Mouse (Mus musculus): ENCODE results near the gene Gm21560. TPM values are rescaled to one million over a fixed set of nuclear protein-coding genes. Genes with fewer than 3 reads are reported as not detected.

Gm21560 gene
- not detected for polyA plus RNA-seq (2015; fragmentation: Illumina TruSeq; extraction: RNeasy Lipid Tissue Mini Kit (QIAGEN cat#74804); ENCODE audit: insufficient read depth, low replicate concordance)

DNA sequence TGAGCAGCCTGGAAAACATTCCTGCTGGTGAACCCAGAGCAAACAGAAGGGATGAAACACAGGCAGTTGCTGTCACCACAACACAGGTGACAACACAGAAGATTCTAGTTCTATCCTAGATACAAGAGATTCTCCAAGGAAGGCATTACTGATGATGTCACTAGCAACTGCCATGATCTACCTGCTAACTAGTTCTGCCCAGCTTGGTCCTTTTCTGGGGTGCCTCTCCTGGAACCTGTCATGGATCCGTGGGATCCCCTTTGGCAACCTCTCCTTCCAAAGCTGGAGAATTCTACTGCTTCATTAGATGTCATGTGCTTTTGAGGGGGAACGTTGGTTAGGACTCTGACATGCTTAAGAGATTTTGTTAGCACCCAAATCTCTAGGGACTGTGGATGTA lies at the start of gene Gm21560:
Gm21560 (minus strand) TSS at position 101 of the 400 bp plus-strand sequence.

Other genes starting within 250 kb of the Gm21560 start
- not detected for gene Gm3453, start 240.2 kb downstream of the Gm21560 start, polyA plus RNA-seq (2015; fragmentation: Illumina TruSeq; extraction: RNeasy Lipid Tissue Mini Kit (QIAGEN cat#74804); ENCODE audit: insufficient read depth, low replicate concordance)
- not detected for gene Gm6337, start 161.0 kb downstream of the Gm21560 start, polyA plus RNA-seq (2015; fragmentation: Illumina TruSeq; extraction: RNeasy Lipid Tissue Mini Kit (QIAGEN cat#74804); ENCODE audit: insufficient read depth, low replicate concordance)
- 0.72 TPM for gene Gm8206, start 125.3 kb downstream of the Gm21560 start, polyA plus RNA-seq (2015; fragmentation: Illumina TruSeq; extraction: RNeasy Lipid Tissue Mini Kit (QIAGEN cat#74804); ENCODE audit: insufficient read depth, low replicate concordance)
- gene Gm3468, start 110.6 kb downstream of the Gm21560 start, polyA plus RNA-seq (2015; fragmentation: Illumina TruSeq; extraction: RNeasy Lipid Tissue Mini Kit (QIAGEN cat#74804); ENCODE audit: insufficient read depth, low replicate concordance): 1.8 TPM
- gene Gm3476, start 93.5 kb downstream of the Gm21560 start, polyA plus RNA-seq (2015; fragmentation: Illumina TruSeq; extraction: RNeasy Lipid Tissue Mini Kit (QIAGEN cat#74804); ENCODE audit: insufficient read depth, low replicate concordance): not detected
- gene Gm3411, start 68.0 kb upstream of the Gm21560 start, polyA plus RNA-seq (2015; fragmentation: Illumina TruSeq; extraction: RNeasy Lipid Tissue Mini Kit (QIAGEN cat#74804); ENCODE audit: insufficient read depth, low replicate concordance): 0.22 TPM
- gene Gm21103, start 85.6 kb upstream of the Gm21560 start, polyA plus RNA-seq (2015; fragmentation: Illumina TruSeq; extraction: RNeasy Lipid Tissue Mini Kit (QIAGEN cat#74804); ENCODE audit: insufficient read depth, low replicate concordance): not detected
- gene Gm3618, start 124.4 kb upstream of the Gm21560 start, polyA plus RNA-seq (2015; fragmentation: Illumina TruSeq; extraction: RNeasy Lipid Tissue Mini Kit (QIAGEN cat#74804); ENCODE audit: insufficient read depth, low replicate concordance): not detected
- not detected for gene Gm16440, start 171.0 kb upstream of the Gm21560 start, polyA plus RNA-seq (2015; fragmentation: Illumina TruSeq; extraction: RNeasy Lipid Tissue Mini Kit (QIAGEN cat#74804); ENCODE audit: insufficient read depth, low replicate concordance)
- gene Gm3591, start 193.2 kb upstream of the Gm21560 start, polyA plus RNA-seq (2015; fragmentation: Illumina TruSeq; extraction: RNeasy Lipid Tissue Mini Kit (QIAGEN cat#74804); ENCODE audit: insufficient read depth, low replicate concordance): 0.28 TPM
- not detected for gene Gm3594, start 225.3 kb upstream of the Gm21560 start, polyA plus RNA-seq (2015; fragmentation: Illumina TruSeq; extraction: RNeasy Lipid Tissue Mini Kit (QIAGEN cat#74804); ENCODE audit: insufficient read depth, low replicate concordance)